Comparison of ENCODE assay signal across 15 mouse cellular contexts in the genomic region with DNA sequence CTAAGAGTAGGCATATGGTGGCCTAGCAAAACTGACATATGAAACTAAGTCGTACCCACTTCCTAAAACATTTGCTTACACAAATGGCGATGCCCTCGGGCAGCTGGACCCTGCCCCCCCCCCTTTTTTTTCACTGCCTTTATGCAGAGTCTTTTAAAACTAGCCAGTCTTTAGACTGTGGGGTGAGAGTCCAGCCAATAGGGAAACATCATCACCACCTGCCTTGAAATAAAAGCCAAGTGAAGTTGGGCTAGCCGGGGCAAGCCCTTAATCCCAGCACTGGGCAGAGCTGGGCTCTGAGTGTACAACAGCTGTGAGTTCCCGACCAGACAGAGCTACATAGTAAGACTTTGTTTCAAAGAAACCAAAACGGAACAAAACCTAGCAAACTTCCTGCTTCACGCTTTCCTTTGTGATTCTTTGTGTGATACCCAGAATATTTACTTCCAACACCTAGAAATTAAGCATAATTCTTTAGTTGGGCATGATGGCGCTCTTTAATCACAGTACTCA. TPM values are rescaled to one million over a fixed set of nuclear protein-coding genes. Genes with fewer than 3 reads are reported as not detected.
DNase-seq lines count a peak whose midpoint lies in the region; ATAC-seq and TF ChIP-seq lines count a peak whose summit lies in the region.
"Had no signal": no experiment of that assay in that cellular context is flagged by ENCODE, and none has a peak within 500 bp of the region (broad histone marks: within the 10 kb centered on the region; RNA-seq: fewer than 3 reads in every experiment).

No protein-coding gene starts in this region.

- H3K27me3 ChIP-seq in spleen, adult 2 months (ENCODE audit: control insufficient read depth, insufficient read depth, low read length): no peaks in the 10 kb centered on the region
- no peaks in the 10 kb centered on the region for H3K27me3 ChIP-seq in ES-Bruce4 (ENCODE audit: control insufficient read depth, insufficient read depth, low read length, poor library complexity, severe bottlenecking)
- no peaks in the 10 kb centered on the region for H3K27me3 ChIP-seq in forebrain, embryonic 15.5 days
- H3K27me3 ChIP-seq: hindbrain, embryonic 12.5 days; lung, embryonic 15.5 days; midbrain, embryonic 13.5 days; neural tube, embryonic 15.5 days had no signal

- TF ChIP-seq POLR2A in spleen, adult 2 months (IDR thresholded peaks at IDR 0.05; ENCODE audit: low read depth, low read length): no peak
- no peak for TF ChIP-seq POLR2A in ES-Bruce4 (IDR thresholded peaks at IDR 0.05; ENCODE audit: insufficient read depth, low read length)

- peak in 1 of 2 experiments; percentile 12 for DNase-seq in spleen, adult 2 months (ENCODE audit: low read depth in 1 of 2, low spot score in 2 of 2)
- no peak for DNase-seq in spleen, postnatal 14 days (ENCODE audit: low spot score in 2 of 2)
- peak; percentile 35 for DNase-seq in thymus, postnatal 25 days
- DNase-seq in left cerebral cortex, adult 11 months (ENCODE audit: low spot score): no peak
- DNase-seq: cerebellum, postnatal 36 days; layer of hippocampus, adult 9-11 months; right cerebral cortex, postnatal 25 days had no signal

- peak; percentile 70 for TF ChIP-seq EP300 in ES-Bruce4 (IDR thresholded peaks at IDR 0.05; ENCODE audit: insufficient read depth, low read depth, low read length)

- peaks cover 5% of the 10 kb centered on the region for H3K36me3 ChIP-seq in spleen, adult 2 months (ENCODE audit: control insufficient read depth, insufficient read depth, low read length)
- H3K36me3 ChIP-seq in ES-Bruce4 (ENCODE audit: control insufficient read depth, insufficient read depth, low read length, poor library complexity, severe bottlenecking): no peaks in the 10 kb centered on the region
- H3K36me3 ChIP-seq in forebrain, embryonic 15.5 days: 0 out of 2 replicates have a peak, but pooled peaks cover 4% of the 10 kb centered on the region
- H3K36me3 ChIP-seq: hindbrain, embryonic 12.5 days; neural tube, embryonic 15.5 days had no signal

- H3K4me2 ChIP-seq in forebrain, embryonic 15.5 days (replicated peaks): no peak overlapping the region
- H3K4me2 ChIP-seq: heart, embryonic 11.5 days; hindbrain, embryonic 12.5 days; lung, embryonic 15.5 days; midbrain, embryonic 13.5 days; neural tube, embryonic 15.5 days had no signal

- 15% methylated on average over 8 of the region's 8 CpGs for WGBS in spleen, adult 2 months
- WGBS in forebrain, embryonic 15.5 days: 76% methylated on average over 8 of the region's 8 CpGs

- peak overlapping the region; percentile 95 for H3K27ac ChIP-seq in spleen, adult 2 months (ENCODE audit: insufficient read depth, low read length)
- H3K27ac ChIP-seq in ES-Bruce4 (ENCODE audit: insufficient read depth, low read length): peak overlapping the region; percentile 81
- no peak overlapping the region for H3K27ac ChIP-seq in forebrain, embryonic 15.5 days (replicated peaks)
- H3K27ac ChIP-seq: hindbrain, embryonic 12.5 days; lung, embryonic 15.5 days; midbrain, embryonic 13.5 days; neural tube, embryonic 15.5 days had no signal

- TF ChIP-seq CTCF in spleen, adult 2 months (IDR thresholded peaks at IDR 0.05; ENCODE audit: extremely low read depth, insufficient read depth, insufficient read length, insufficient replicate concordance): no peak
- TF ChIP-seq CTCF in ES-Bruce4 (IDR thresholded peaks at IDR 0.05; ENCODE audit: low read depth, low read length): no peak

- peaks cover 6% of the 10 kb centered on the region for H3K4me1 ChIP-seq in spleen, adult 2 months (ENCODE audit: control insufficient read depth, insufficient read depth, insufficient read length)
- H3K4me1 ChIP-seq in ES-Bruce4 (ENCODE audit: control insufficient read depth, insufficient read depth, low read length): peaks cover 2% of the 10 kb centered on the region
- no peaks in the 10 kb centered on the region for H3K4me1 ChIP-seq in forebrain, embryonic 15.5 days
- H3K4me1 ChIP-seq: hindbrain, embryonic 12.5 days; midbrain, embryonic 13.5 days; neural tube, embryonic 15.5 days had no signal

- H3K9me3 ChIP-seq in ES-Bruce4 (replicated peaks; ENCODE audit: control insufficient read depth, insufficient read depth, low read length, poor library complexity, severe bottlenecking): 0 out of 2 replicates have a peak, but pooled peaks cover 2% of the 10 kb centered on the region
- no peaks in the 10 kb centered on the region for H3K9me3 ChIP-seq in forebrain, embryonic 15.5 days
- H3K9me3 ChIP-seq: hindbrain, embryonic 12.5 days; lung, embryonic 15.5 days; midbrain, embryonic 13.5 days; neural tube, embryonic 15.5 days had no signal

- peak overlapping the region; percentile 77 for H3K9ac ChIP-seq in ES-Bruce4 (ENCODE audit: low read depth, poor library complexity, severe bottlenecking)
- no peak overlapping the region for H3K9ac ChIP-seq in forebrain, embryonic 15.5 days (replicated peaks)
- H3K9ac ChIP-seq: hindbrain, embryonic 12.5 days; lung, embryonic 15.5 days; midbrain, embryonic 13.5 days; neural tube, embryonic 15.5 days had no signal

- H3K4me3 ChIP-seq in spleen, adult 2 months (ENCODE audit: extremely low read depth, insufficient read depth, insufficient read length): peak overlapping the region; percentile 29; the same call in 1 of the 2 replicates
- no peak overlapping the region for H3K4me3 ChIP-seq in ES-Bruce4 (ENCODE audit: low read depth, low read length)
- no peak overlapping the region for H3K4me3 ChIP-seq in forebrain, embryonic 15.5 days
- H3K4me3 ChIP-seq: hindbrain, embryonic 12.5 days; lung, embryonic 15.5 days; midbrain, embryonic 13.5 days; neural tube, embryonic 15.5 days had no signal

- peak; percentile 70 for ATAC-seq in granulocyte monocyte progenitor cell, adult 5-6 weeks (replicated peaks; ENCODE audit: poor library complexity, severe bottlenecking)
- no peak for ATAC-seq in forebrain, embryonic 15.5 days (replicated peaks)
- ATAC-seq: midbrain, embryonic 13.5 days had no signal

RNA-seq across cellular contexts. Expression of a gene that starts 9.1 kb away (rescaled TPM):
- polyA plus RNA-seq in spleen, adult 2 months (2012; rRNA removed): 26.0 and 34.9 TPM in 2 replicates
- 11.8 and 13.7 TPM in 2 replicates for polyA plus RNA-seq in ES-Bruce4 (2011; ENCODE audit: insufficient read depth, insufficient read length, low read depth, missing spikeins)
- 43.6 and 52.2 TPM in 2 replicates for total RNA-seq in granulocyte monocyte progenitor cell, adult 5-6 weeks (2014; fragmentation: Nextera tagmentation)
- 67.0 and 77.4 TPM in 2 replicates for total RNA-seq in granulocyte monocyte progenitor cell, adult 5-6 weeks (2017)
- polyA plus RNA-seq in forebrain, embryonic 15.5 days (2015; fragmentation: Nextera tagmentation; extraction: Ambion mirVana): 14.8 and 15.8 TPM in 2 replicates

RNA-seq across cellular contexts. Expression of a gene that starts 57.1 kb away (rescaled TPM):
- polyA plus RNA-seq in spleen, adult 2 months (2012; rRNA removed): 3.0 and 4.0 TPM in 2 replicates
- polyA plus RNA-seq in ES-Bruce4 (2011; ENCODE audit: insufficient read depth, insufficient read length, low read depth, missing spikeins): 73.7 and 75.8 TPM in 2 replicates
- total RNA-seq in granulocyte monocyte progenitor cell, adult 5-6 weeks (2014; fragmentation: Nextera tagmentation): 12.7 and 16.5 TPM in 2 replicates
- total RNA-seq in granulocyte monocyte progenitor cell, adult 5-6 weeks (2017): 22.5 and 38.8 TPM in 2 replicates
- polyA plus RNA-seq in forebrain, embryonic 15.5 days (2015; fragmentation: Nextera tagmentation; extraction: Ambion mirVana): 7.1 and 8.7 TPM in 2 replicates
